Mouse (Mus musculus) mouse embryonic stem cell (cell line): ENCODE measurements around the gene Hif3a.

Experiments used
- in situ Hi-C, 2 experiments: fragments of 300-500 bp; cut with MboI; formaldehyde crosslinking; loops; 1 replicate in 1 of 2; 3 replicates in 1 of 2; pipeline ENCODE4 v1.14.3; 2019 to 2020; ENCODE audit warnings: low sequenced_read_pairs in 2 of 2, low pct_unique_long_range_greater_than_20kb in 1 of 2, mixed read lengths in 1 of 2; ENCODE audit not compliant: unreplicated experiment in 1 of 2

Gene Hif3a

GRCm38 (mm10) chr7:17028923-17029322 lies 33.3 kb downstream of the Hif3a start:
- in situ Hi-C loops = no loop called here

DNA sequence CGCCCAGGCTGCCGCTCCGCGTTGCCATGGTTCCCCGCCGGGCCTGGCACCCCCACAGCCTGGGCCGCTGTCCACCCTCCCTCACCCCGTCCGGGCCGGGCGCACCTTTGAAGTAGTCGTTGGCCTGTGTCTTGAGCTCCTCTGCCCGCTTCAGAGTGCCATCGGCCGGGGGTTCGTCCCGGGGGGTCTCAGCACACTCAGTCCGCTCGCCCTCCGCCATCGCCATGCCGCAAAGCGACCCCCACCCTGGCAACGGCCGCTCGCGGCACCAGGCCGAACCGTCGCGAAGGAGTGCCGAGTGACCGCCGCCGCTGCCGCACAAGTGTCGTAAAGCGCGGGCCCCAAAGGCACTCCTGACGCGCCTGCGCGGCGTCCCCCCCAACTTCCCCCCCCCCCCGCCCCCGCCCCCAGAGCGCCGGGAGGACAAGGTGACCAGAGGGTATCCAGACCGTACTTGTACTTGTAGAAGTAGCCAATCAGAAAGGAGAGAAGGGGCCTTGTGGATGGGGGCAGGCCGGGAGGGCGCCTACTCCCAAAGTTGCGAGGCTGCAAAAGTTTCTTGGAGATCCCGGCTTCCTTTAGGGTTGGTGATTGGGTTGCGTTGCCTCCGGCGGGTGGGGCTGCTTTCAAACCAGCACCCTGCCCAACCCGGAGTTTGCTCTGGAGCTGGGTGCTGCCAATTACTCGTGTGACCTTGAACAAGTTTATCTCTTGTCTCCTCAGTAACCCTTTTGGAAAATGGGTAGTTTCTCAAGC lies 34.5 kb downstream of the Hif3a start, which contains the start of gene Ppp5c:
Gene Ppp5c, minus strand, starts transcription at position 337 of the 756 bp plus-strand sequence.
- in situ Hi-C loops = no loop called here

- in situ Hi-C loops = no loop called here
Measured at GRCm38 (mm10) chr7:17026710-17027587, 35.3 kb downstream of the Hif3a start.

DNA sequence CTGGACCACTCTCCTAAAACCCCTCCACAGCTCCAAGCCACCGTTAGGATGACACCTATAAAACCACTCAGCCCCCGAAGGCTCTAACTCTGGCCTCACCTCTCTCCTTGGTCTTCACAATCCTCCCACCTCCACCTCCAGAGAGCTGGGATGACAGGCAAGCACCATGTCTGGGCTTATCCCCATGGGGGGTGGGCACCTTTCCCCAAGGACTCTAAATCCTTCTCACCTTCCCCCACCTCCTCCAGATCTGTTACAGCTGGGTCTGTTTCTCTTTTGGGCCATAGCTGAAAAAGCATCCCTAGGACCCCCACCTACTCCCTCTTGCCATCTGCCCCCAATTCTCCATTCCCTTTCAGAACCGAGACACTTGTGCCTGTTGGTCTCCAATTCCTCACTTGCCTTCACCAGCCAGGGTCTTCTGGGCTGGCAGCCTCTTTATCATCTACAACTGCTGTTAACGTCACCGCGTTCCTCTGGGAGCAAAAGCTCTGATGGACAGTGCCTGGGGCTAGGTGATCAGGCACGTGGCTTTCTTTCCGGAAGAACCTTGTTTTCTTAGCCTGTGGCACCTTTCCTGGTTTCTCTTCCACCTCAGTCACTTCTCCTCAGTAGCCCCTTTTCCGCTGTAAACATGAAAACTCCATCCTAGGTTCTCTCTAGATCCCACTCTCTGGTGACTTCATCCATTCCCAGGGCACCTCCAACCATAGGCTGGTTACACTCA lies 36.2 kb downstream of the Hif3a start:
- in situ Hi-C loops = no loop called here

- in situ Hi-C loops = no loop called here
Measured at GRCm38 (mm10) chr7:17025505-17025894, 36.7 kb downstream of the Hif3a start.

GRCm38 (mm10) chr7:17024814-17025504 lies 37.3 kb downstream of the Hif3a start:
- in situ Hi-C loops = no loop called here

GRCm38 (mm10) chr7:17024141-17024540 lies 38.1 kb downstream of the Hif3a start:
- in situ Hi-C loops = no loop called here

GRCm38 (mm10) chr7:17023701-17024100 lies 38.5 kb downstream of the Hif3a start:
- in situ Hi-C loops = no loop called here

DNA sequence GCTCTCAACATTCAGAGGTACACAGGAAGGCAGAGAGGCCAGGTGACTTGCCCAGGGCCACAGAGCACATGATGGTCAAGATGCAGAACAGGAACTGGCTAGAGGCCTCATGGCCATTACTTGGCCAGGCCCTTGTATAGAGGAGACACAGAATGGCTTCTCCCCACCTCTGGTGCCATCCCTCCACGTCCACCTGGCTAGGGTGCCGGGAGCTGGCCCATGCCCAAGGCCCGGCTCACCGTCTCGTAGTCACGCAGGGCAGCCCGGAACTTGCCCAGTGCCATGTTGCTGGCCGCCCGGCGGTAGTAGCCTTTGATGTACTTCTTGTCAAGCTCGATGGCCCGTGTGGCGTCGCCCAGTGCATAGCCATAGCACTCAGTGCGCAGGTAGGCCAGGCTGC lies 40.1 kb downstream of the Hif3a start:
- in situ Hi-C loops = no loop called here

DNA sequence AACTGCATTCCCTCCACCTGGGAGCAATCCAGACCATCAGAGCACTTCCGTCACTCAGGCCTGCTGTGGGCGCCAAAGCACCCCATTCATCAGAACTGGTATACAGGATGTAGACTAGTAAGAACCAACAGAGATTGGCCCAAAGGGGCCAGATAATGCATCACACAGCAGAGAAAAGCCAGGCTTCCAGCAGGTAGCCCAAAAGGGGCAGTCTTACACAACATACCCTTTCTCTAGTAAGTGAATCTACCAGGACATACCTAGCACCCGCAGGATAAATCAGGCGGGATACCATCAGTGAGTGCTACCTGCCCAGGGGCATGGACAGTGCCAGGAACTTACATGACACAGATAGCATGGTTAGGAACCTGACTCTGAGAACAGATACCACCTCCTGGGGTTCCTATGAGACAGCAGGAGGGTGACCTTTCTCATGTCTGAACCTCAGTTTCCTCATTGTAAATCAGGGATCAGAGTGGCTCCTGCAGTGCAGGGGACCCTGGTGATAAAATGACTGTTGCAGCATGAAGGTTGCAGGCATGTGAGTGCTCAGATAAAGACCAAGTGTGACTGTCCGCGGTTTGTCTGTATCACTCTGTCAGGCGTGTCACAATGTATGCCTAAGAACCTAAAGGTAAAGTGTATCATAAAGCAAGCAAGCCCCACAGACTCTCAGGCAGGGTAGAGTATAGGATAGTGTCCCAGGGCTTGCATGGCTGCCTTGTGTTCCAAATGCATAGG lies 42.6 kb downstream of the Hif3a start:
- in situ Hi-C loops = no loop called here

GRCm38 (mm10) chr7:17017921-17018320 lies 44.3 kb downstream of the Hif3a start:
- in situ Hi-C loops = no loop called here

DNA sequence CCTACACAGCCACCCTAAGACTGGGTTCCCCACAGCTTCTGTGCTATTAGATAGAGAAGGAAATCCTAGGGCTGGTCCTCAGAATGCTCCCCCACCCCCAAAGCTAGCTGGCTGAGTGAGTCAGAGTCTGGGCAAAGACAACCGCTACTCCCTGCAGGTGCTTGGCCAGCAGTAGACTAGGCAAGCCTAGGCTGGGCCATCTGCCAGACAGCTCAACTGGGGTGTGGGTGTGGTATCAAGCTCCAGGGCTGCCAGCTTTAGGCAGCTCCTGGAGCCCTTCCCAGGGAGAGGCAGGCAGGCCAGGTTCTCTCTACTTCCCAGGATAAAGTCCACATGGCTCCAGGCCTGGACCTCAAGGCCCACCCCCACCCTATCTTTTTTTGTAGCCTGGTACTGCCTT lies 45.2 kb downstream of the Hif3a start:
- in situ Hi-C loops = no loop called here

DNA sequence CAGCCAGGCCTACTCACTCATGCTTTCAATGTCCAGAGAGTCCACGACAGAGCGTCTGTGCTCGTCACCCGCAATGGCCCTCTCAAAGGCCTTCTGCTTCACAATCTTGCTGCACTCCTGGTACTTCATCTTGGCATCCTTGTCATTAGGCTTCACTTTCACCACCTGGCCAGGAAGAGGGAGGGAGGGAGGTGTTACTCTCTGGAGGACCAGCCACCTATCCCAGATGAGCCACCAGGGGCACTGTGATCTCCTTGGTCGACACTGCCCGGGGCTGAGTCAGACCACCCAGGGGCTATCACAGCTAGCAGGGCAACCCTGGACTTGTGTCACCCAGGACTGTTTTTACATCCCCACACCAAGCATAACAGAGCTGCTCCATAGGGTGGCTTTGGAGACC lies 46.8 kb downstream of the Hif3a start:
- in situ Hi-C loops = no loop called here

DNA sequence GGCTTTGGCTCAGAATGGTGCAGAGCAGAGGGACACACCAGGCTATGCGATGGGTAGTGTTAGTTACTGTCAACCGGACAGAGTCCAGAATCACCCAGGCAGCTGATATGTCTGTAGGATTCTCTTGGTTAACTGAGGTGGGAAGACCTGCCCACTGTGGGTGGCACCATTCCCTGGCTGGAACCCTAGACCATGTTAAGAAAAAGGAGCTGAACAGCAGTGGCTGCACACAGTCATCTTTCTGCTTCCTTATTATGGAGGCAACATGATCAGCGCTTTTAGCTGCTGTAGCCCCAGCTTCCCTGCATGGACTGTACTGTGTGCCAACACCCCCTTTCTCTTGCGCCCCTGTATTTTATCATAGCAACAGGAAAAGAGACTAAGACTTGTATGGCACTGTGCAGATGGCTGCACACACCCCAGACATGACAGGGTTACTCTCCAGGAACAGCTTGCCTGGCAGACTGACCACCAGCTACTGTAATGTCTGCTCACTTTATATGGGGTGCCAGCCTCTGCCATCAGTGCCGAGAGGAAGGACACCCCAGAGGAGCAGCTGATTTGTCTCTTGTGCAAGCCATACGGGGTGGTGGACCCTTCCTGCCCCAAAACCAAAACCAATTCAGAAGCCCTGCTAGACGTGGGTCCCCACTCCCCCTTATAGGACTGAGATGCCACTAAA lies 50.2 kb downstream of the Hif3a start:
- in situ Hi-C loops = no loop called here

DNA sequence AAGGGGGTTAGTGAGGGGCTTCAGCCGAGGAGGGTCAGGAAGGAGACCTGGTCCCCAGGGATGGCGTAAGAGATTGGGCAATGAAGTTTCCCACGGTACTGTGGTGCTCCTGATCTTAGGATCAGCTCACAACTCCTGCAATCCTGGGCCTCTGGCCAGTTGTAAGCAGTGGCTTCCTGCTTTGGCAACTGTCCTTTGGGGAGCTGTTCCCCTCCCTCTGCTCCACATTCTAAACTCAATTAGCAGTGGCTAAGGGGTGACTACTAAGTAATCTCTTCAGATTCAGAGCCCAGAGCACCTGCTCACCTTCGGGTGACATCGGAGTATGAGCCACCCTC lies 52.2 kb downstream of the Hif3a start:
- in situ Hi-C loops = no loop called here

DNA sequence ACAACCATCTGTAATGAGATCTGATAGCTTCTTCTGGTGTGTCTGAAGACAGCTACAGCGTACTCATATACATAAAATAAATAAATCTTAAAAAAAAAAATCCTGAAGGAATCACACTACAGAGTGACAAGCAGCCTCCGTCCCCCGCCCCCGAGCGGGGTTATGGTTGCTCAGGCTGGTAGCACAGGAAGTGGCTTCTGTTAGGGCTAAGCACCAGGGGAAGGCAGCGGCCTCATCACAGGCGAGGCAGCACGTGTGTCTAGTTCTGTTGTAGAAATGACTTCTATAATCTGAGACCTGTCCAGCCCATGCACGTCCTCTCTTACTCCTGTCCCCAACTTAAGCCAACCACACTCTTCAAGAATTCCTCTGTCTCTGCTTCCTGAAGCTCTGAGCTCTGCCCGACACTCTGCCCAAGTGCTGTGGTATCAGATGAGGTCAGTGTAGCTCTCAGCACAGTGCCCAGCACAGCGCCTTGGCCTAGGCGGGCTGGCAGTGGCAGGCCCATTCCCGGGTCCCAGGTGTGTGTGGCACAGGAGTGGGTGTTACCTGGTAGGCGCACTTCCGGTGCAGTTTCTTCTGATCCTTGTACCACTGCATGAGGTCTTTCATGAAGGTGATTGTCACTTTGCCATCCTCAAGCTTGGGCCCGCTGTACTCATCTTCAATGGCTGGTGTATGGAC lies 52.8 kb downstream of the Hif3a start:
- in situ Hi-C loops = no loop called here

GRCm38 (mm10) chr7:17007300-17007699 lies 54.9 kb downstream of the Hif3a start:
- in situ Hi-C loops = no loop called here
